Mouse (Mus musculus) lung, adult 2 months (tissue): ENCODE measurements at regions not wholly inside any gene's neighbourhood (a gene's known extent, or its start where the extent isn't known, plus 50 kb on each side); places are given as distances from the start of the nearest gene placed in this dataset.

Experiments
- DNase-seq: peaks from one replicate; pipeline ENCODE4 v3.0.0; 2022
- H3K4me1 ChIP-seq: fragments of 200-500 bp; 2 replicates; pipeline ENCODE4 v1.6.1; 2011; ENCODE audit warnings: low read length; ENCODE audit not compliant: control insufficient read depth, insufficient read depth
- H3K4me3 ChIP-seq: fragments of 200-500 bp; replicated peaks from 2 replicates; pipeline ENCODE3; 2011; ENCODE audit warnings: low read depth, mild to moderate bottlenecking, control low read depth, low read length; ENCODE audit errors: extremely low read depth
- CTCF ChIP-seq: fragments of 200-500 bp; IDR thresholded peaks from 2 replicates; pipeline ENCODE4 v1.5.1; 2011; ENCODE audit warnings: mild to moderate bottlenecking, low read length, control low read depth; ENCODE audit not compliant: insufficient read depth
- POLR2A ChIP-seq: fragments of 200-500 bp; IDR thresholded peaks from 2 replicates; pipeline ENCODE4 v1.6.1; 2011; ENCODE audit warnings: low read depth, mild to moderate bottlenecking, control low read depth, low read length, borderline replicate concordance; ENCODE audit errors: extremely low read depth
- WGBS: fragments of 180-500 bp; shearing (Covaris S2); methylation state at CpG from one replicate; pipeline ENCODE4 v1.1.7; 2018; 5-methylcytosine and 5-hydroxymethylcytosine counted together

DNA sequence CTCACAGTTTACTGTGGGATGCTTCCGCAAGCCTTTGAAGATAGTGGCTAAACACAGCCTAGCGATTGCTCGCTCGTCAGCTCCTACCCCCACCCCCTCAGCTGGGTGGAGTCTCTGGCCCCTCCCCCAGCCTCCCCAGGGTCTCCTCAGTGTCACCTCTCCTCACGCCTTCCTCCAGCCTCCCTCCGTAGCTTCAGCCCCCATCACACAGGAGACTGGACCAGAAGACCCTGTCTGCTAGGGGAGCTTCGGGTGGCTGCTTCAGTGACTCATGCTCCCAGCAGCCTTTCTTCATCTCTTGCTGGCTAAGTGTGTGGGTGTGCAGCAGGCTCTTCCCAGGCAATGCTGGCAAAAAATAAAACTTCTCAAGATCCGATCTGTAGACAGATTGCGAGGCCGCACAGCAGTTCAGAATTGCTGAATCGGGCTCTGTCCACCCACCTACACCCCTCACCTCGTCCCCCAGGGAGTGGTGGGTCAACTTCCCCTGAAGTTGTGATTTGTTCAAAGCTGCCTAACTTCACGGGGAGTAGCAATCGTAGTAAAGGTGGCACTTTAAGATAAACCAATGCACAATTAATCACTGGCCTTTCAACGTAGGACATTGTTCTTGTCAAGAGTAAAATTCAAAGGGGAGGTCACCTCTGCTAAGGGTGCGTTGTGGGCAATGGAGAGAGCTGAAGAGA is 61.2 kb upstream of the Ankrd28 start:
- H3K4me1 ChIP-seq = peaks cover 9% of the 10 kb centered on the region
- no peak for TF ChIP-seq POLR2A
- TF ChIP-seq CTCF = no peak
- 14% methylated on average over 16 of the region's 16 CpGs for WGBS
- no peak overlapping the region for H3K4me3 ChIP-seq
- DNase-seq = no peak

DNA sequence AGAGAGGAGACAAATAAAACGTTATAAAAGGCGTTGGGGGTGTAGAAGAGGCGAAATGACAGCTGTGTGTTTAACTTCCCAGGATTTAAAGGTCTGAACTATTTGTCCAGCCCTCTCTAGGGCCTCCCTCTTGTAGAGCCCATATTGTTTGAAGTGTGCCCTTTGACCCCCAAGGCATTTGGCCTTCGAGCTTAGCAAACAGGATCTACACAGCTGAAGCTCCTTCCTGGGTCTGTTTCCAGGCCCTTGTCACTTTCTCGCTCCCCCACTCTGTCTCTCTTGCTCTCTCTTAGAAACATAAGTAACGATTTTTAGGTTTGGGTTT is 61.7 kb upstream of the Ankrd28 start:
- Histone ChIP-seq H3K4me1 (peaks cover 9% of the 10 kb centered on the region), H3K4me3 (no peak overlapping the region)
- TF ChIP-seq CTCF (no peak), POLR2A (no peak)
- WGBS = 52% methylated on average over 6 of the region's 6 CpGs
- DNase-seq = no peak

DNA sequence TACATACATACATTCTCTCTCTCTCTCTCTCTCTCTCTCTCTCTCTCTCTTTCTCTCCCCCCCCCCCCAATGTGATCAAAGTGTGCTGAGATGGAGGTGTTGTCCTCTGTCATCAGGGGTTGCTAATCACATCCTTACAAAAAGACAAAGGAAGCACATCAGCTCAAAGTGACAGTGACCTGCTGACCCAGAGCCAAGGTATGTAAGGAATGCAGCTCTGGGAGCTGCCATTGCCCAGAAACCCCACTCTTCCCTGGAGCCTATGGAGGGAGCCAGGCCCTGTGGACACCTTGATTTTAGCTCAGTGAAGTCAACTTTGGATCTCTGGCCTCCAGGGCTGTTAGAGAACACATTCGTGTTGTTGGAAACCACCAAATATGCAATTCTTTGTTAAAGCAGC is 66.0 kb upstream of the Ankrd28 start:
- Histone ChIP-seq H3K4me3 (no peak overlapping the region), H3K4me1 (peaks cover 3% of the 10 kb centered on the region; the same call in 1 of the 2 replicates)
- TF ChIP-seq POLR2A (no peak), CTCF (no peak)
- DNase-seq = no peak
- WGBS = 69% methylated on average over 1 of the region's 1 CpGs

DNA sequence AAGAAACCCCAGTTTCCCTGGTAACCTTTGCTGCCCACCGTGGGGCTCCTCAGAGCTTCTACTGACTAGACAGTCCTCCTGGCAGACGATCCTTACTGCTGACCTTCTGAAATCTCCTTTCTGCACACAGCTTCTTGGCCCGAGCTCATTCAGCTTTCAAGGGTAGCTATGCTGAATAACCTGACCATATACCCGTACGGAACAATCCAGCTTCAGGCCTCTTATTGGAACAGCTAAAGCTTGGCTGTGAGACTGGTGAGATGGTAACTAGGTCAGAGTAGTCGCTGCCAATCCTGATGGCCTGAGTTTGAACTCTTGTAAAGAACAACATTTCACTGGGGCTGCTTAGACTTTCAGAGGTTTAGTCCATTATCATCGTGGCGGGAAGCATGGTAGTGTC is 69.1 kb upstream of the Ankrd28 start:
- TF ChIP-seq CTCF (no peak), POLR2A (no peak)
- Histone ChIP-seq H3K4me3 (no peak overlapping the region), H3K4me1 (0 out of 2 replicates have a peak, but pooled peaks cover 2% of the 10 kb centered on the region)
- no peak for DNase-seq
- 71% methylated on average over 8 of the region's 8 CpGs for WGBS

DNA sequence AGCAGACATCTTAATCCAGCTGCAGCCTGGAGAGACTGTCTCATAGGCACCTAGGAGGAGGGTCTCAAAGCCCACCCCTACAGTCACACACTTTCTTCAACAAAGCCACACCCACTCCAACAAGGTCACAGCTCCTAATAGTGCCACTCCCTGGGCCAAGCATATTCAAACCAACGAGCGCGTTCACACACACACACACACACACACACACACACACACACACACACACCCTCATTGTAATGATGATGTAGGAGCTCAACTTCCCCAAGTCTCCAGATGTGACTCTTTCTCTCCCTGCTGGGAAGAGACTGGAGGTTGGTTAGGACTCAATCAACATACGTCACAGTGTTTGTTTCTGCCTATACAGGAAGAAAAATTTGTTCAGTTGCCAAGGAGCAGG is 69.5 kb upstream of the Ankrd28 start:
- Histone ChIP-seq H3K4me1 (0 out of 2 replicates have a peak, but pooled peaks cover 2% of the 10 kb centered on the region), H3K4me3 (no peak overlapping the region)
- 58% methylated on average over 4 of the region's 4 CpGs for WGBS
- no peak for TF ChIP-seq CTCF
- no peak for TF ChIP-seq POLR2A
- no peak for DNase-seq

DNA sequence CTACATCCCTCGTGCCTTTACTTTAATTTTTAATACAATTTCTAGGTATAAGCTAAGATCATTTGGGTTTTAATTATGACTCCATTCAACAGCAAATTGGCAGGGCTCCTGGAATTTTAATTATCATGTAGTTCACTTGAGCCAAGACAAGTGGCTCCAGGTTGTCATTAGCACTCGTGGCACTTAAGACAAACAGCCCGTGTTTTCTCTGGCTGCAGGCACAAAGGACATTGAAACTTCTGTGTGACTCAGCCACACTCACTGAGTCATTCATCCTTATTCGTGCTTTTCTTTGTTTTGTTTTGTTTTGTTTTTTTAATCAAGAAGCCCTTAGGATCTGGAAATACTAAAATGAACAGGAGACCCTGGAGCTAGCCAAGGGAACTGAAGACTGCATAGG is 71.5 kb upstream of the Ankrd28 start:
- Histone ChIP-seq H3K4me1 (0 out of 2 replicates have a peak, but pooled peaks cover 2% of the 10 kb centered on the region), H3K4me3 (no peak overlapping the region)
- 32% methylated on average over 4 of the region's 4 CpGs for WGBS
- DNase-seq = no peak
- TF ChIP-seq POLR2A = no peak
- TF ChIP-seq CTCF = no peak

DNA sequence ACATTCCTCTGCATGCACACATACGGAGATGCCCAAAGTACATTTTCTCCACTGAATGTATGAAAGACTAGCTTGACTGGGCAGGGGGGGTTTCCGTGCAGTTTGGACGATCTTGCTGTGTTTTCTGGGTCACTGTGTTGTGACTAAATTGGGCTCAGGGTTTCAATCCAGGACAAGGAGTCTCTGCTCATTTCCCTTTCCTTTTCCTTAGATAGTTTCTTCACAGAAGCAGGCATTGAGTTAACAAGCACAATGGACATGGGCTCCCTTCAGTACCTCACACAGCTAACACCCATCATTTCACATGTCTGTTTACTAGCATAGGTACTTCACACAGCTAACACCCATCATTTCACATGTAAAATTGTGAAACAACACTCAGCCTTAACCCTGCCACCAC is 73.2 kb upstream of the Ankrd28 start:
- no peak for TF ChIP-seq POLR2A
- no peak for TF ChIP-seq CTCF
- H3K4me3 ChIP-seq = no peak overlapping the region
- 37% methylated on average over 3 of the region's 3 CpGs for WGBS
- H3K4me1 ChIP-seq = 0 out of 2 replicates have a peak, but pooled peaks cover 2% of the 10 kb centered on the region
- no peak for DNase-seq

DNA sequence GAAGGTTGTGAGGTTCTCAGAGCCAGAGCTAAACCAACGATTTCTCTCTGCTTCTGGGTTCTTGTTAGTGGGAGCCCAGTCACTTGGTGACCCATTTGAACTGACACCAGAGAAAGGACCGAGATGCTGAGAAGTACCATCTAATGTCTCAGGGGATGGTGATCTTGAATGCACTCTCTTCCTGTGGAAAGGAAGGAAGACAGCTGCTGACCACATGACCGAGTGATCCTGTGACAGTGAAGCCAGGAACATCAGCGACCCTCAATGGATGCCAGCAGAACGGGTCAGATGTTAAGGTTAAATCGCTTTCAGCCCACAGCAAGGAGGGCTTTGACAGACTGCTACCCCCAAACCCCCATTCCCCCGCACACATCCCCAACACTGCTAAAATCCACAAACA is 78.1 kb upstream of the Ankrd28 start:
- 62% methylated on average over 7 of the region's 7 CpGs for WGBS
- Histone ChIP-seq H3K4me1 (0 out of 2 replicates have a peak, but pooled peaks cover 1% of the 10 kb centered on the region), H3K4me3 (no peak overlapping the region)
- no peak for TF ChIP-seq POLR2A
- TF ChIP-seq CTCF = no peak
- no peak for DNase-seq

DNA sequence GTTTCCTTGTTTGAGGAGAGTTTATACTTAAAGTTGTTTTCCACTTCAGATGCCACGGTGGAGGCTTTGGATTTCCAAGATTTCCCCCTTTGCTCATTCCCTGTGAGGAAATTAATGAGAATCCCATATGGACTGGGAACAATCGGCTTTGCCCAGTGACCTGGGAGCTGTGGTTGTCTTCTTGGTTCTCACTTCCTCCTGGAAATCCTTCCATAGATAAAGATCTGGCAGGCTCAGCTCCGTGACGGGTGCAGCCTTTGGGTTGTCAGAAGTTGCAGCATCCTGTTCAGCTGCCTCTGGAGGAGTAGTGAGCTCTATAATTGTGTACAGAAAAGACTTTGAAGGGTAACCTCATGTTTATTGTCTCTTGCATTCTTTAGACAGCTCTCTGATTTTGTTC is 78.8 kb upstream of the Ankrd28 start:
- WGBS = 26% methylated on average over 4 of the region's 4 CpGs
- Histone ChIP-seq H3K4me3 (no peak overlapping the region), H3K4me1 (no peaks in the 10 kb centered on the region)
- no peak for DNase-seq
- no peak for TF ChIP-seq POLR2A
- TF ChIP-seq CTCF = no peak

DNA sequence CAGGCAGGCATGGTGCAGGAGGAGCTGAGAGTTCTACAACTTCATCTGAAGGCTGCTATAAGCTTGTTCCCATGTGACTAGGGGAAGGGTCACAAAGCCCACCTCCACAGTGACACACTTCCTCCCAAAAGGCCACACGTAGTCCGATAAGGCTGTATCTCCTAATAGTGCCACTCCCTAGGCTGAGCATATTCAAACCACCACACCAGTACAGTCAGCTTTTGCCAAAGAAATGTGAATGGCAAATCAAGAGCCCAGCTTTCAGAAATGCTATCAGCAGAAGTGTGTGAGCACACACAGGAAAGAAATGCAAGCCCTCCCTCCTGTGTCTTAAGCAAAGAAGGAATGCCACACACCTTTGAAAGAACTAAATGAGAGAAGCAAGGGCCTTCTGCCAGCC is 80.4 kb upstream of the Ankrd28 start:
- TF ChIP-seq CTCF (no peak), POLR2A (no peak)
- WGBS = 63% methylated on average over 2 of the region's 2 CpGs
- no peaks in the 10 kb centered on the region for H3K4me1 ChIP-seq
- no peak overlapping the region for H3K4me3 ChIP-seq
- no peak for DNase-seq

DNA sequence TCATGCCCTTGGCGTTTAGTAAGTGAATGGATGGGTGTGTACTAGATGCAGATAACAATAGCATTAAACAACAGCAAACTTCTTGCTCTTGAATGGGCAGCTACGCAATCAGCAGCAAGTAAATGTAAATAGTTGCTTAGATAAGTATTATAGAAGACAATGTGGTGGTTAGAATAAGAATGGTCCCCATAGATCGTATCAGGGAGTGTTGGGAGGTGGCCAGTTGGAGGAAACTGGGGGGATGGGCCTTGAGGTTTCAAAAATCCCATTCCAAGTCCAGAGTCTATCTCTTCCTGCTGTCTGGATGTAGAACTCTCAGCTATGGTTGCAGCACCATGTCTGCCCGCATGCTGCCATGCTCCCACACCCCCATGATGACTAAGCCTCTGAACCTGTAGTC is 88.0 kb upstream of the Ankrd28 start:
- Histone ChIP-seq H3K4me1 (no peaks in the 10 kb centered on the region), H3K4me3 (no peak overlapping the region)
- no peak for DNase-seq
- TF ChIP-seq CTCF = no peak
- TF ChIP-seq POLR2A = no peak
- WGBS = 50% methylated on average over 4 of the region's 4 CpGs
